Mouse (Mus musculus) E14TG2a.4 (cell line): ENCODE data around the gene Csrnp3.

ENCODE experiments used
- CTCF ChIP-seq: conservative IDR thresholded peaks from 2 replicates; pipeline ENCODE4 v1.5.1; 2014; ENCODE audit warnings: low read length
- NANOG ChIP-seq: IDR thresholded peaks from 2 replicates; pipeline ENCODE4 v1.6.1; 2014; ENCODE audit warnings: borderline replicate concordance, low read length, mixed read lengths

DNA sequence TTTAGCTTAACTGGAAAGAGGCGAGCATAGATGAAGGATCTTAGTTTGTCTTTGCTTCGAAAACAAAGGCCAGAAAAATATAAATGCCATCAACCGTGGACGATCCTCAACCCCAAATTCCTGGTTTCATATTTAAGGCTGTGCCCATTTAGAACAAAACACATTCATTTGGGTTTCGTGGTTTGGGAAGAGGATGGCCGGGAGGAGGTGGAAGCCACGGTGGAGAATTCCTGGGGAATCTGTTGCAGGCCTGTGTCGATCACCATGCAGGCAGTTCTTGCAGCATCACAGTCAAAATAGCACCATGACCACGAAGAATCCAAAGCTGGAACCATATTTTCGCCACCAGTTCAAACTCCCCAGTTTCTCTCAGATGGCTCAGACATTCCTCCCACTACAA lies 217.7 kb downstream of the Csrnp3 start:
- no peak for TF ChIP-seq CTCF
- no peak for TF ChIP-seq NANOG
